Mouse (Mus musculus) kidney, adult 2 months (tissue): ENCODE measurements around the gene Hint1. TPM values are rescaled to one million over a fixed set of nuclear protein-coding genes. Genes with fewer than 3 reads are reported as not detected.

ENCODE experiments used
- DNase-seq: peaks from one replicate; pipeline ENCODE4 v3.0.0; 2021
- H3K27ac ChIP-seq: fragments of 200-500 bp; 2 replicates; pipeline ENCODE4 v1.5.1; 2012; ENCODE audit warnings: low read depth, low read length, control low read depth, inconsistent platforms; ENCODE audit not compliant: insufficient read depth
- H3K27me3 ChIP-seq: fragments of 200-500 bp; replicated peaks from 2 replicates; pipeline ENCODE4 v1.6.1; 2012; ENCODE audit warnings: mild to moderate bottlenecking, moderate library complexity, low read length, inconsistent platforms; ENCODE audit not compliant: control insufficient read depth, insufficient read depth
- H3K36me3 ChIP-seq: fragments of 200-500 bp; 2 replicates; pipeline ENCODE4 v1.6.1; 2012; ENCODE audit warnings: mild to moderate bottlenecking, moderate library complexity, low read length, inconsistent platforms; ENCODE audit not compliant: control insufficient read depth, insufficient read depth
- H3K4me1 ChIP-seq: fragments of 200-500 bp; 2 replicates; pipeline ENCODE4 v1.6.1; 2011; ENCODE audit warnings: low read length; ENCODE audit not compliant: control insufficient read depth, insufficient read depth
- H3K4me3 ChIP-seq: fragments of 200-500 bp; 2 replicates; pipeline ENCODE4 v1.5.1; 2011; ENCODE audit warnings: mild to moderate bottlenecking, low read depth, low read length, control low read depth; ENCODE audit not compliant: insufficient read depth
- CTCF ChIP-seq: fragments of 200-500 bp; conservative IDR thresholded peaks from 2 replicates; pipeline ENCODE4 v1.5.1; 2011; ENCODE audit warnings: low read depth, mild to moderate bottlenecking, control low read depth, low read length, moderate library complexity, mixed read lengths; ENCODE audit not compliant: insufficient read depth, insufficient read length
- POLR2A ChIP-seq: fragments of 200-500 bp; IDR thresholded peaks from one replicate; pipeline ENCODE4 v1.6.1; 2011; ENCODE audit warnings: low read depth, low read length, control low read depth
- WGBS: fragments of 180-500 bp; shearing (Covaris S2); methylation state at CpG from one replicate; pipeline ENCODE4 v1.1.7; 2018; 5-methylcytosine and 5-hydroxymethylcytosine counted together
- polyA plus RNA-seq: library from polyadenylated mRNA; depleted of rRNA; stranded (reverse); fragments of >200 nt; gene quantifications from 2 replicates; pipeline ENCODE4 v1.2.3, GENCODE M21; 2012; rRNA removed

Hint1 gene
- polyA plus RNA-seq, 1 experiment: 1,173 TPM

GRCm38 (mm10) chr11:54913841-54914240 is 47.7 kb downstream of the Hint1 start:
- 66% methylated on average over 5 of the region's 5 CpGs for WGBS
- Histone ChIP-seq H3K36me3 (peaks cover 17% of the 10 kb centered on the region; the same call in 1 of the 2 replicates), H3K27ac (no peak overlapping the region), H3K27me3 (no peaks in the 10 kb centered on the region), H3K4me3 (no peak overlapping the region), H3K4me1 (peaks cover 5% of the 10 kb centered on the region; the same call in 1 of the 2 replicates)
- DNase-seq: no peak
- TF ChIP-seq POLR2A: no peak
- no peak for TF ChIP-seq CTCF

DNA sequence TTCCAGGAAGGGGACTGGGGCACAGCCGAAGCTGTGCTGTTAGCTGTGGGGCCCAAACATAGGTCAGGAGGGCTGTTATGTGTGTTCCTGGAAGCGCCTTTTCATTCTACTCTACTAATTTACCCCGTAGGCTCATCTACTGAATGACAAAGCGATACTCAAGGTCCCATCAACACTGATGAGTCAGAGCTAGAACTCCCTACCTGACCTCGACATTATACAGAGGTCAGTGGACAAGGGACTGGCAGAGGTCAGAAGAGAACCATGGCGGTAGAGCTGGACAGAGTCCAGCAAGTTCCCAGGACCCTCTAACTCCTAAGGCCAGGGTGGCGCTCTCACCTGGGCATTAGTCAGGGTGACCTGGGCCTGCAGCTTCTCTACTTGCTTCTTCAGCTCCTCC is 51.3 kb downstream of the Hint1 start:
- no peak for TF ChIP-seq POLR2A
- TF ChIP-seq CTCF: no peak

DNA sequence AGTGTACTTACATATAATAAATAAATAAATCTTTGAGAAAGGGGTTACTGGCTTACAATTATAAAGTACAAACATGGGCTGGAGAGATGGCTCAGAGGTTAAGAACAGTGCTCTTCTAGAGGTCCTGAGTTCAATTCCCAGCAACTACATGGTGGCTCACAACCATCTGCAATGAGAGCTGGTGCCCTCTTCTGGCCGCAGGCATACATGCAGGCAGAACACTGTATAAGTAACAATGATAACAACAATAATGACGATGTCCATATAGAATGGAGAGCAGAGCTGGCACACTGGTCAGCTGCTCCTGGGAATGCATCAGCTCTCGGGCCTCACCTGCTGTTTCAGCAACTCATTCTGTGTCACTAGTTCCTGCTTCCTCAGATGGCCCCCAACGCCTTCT is 52.1 kb downstream of the Hint1 start:
- WGBS: 96% methylated on average over 4 of the region's 4 CpGs

More for the DNA sequence above, 51.3 kb downstream of the Hint1 start:
- DNase-seq: no peak
- 72% methylated on average over 7 of the region's 7 CpGs for WGBS
- Histone ChIP-seq H3K27ac (no peak overlapping the region), H3K36me3 (peaks cover 7% of the 10 kb centered on the region; the same call in 1 of the 2 replicates), H3K27me3 (no peaks in the 10 kb centered on the region), H3K4me3 (no peak overlapping the region), H3K4me1 (peaks cover 22% of the 10 kb centered on the region)

More for the DNA sequence above, 52.1 kb downstream of the Hint1 start:
- TF ChIP-seq CTCF: peak; percentile 45
- no peak for TF ChIP-seq POLR2A
- H3K4me1 ChIP-seq: peaks cover 22% of the 10 kb centered on the region
- no peak overlapping the region for H3K4me3 ChIP-seq
- no peak for DNase-seq
- H3K27ac ChIP-seq: no peak overlapping the region
- H3K36me3 ChIP-seq: peaks cover 7% of the 10 kb centered on the region; the same call in 1 of the 2 replicates
- H3K27me3 ChIP-seq: no peaks in the 10 kb centered on the region

Other genes starting within 250 kb of the Hint1 start
- gene Cdc42se2, start 78.7 kb upstream of the Hint1 start, polyA plus RNA-seq: 26.5 and 30.6 TPM in 2 replicates
- 1.4 and 3.9 TPM in 2 replicates for gene Lyrm7, start 5.5 kb upstream of the Hint1 start, polyA plus RNA-seq
- 28,844 and 31,623 TPM in 2 replicates for gene Gpx3, start 36.1 kb downstream of the Hint1 start, polyA plus RNA-seq
- gene Tnip1, start 96.5 kb downstream of the Hint1 start, polyA plus RNA-seq: 19.1 and 20.6 TPM in 2 replicates
- gene Anxa6, start 167.1 kb downstream of the Hint1 start, polyA plus RNA-seq: 76.5 and 87.9 TPM in 2 replicates
- gene Ccdc69, start 211.7 kb downstream of the Hint1 start, polyA plus RNA-seq: 1.6 and 2.0 TPM in 2 replicates
- gene Gm2a, start 231.7 kb downstream of the Hint1 start, polyA plus RNA-seq: 216 TPM in 2 replicates